Mouse (Mus musculus) liver, adult 2 months (tissue): ENCODE measurements at regions not wholly inside any gene's neighbourhood (a gene's known extent, or its start where the extent isn't known, plus 50 kb on each side); places are given as distances from the start of the nearest gene placed in this dataset.

Source experiments
- DNase-seq: peaks from one replicate; pipeline ENCODE4 v3.0.0-alpha.2; 2011; ENCODE audit warnings: low read depth, low spot score; ENCODE audit errors: extremely low read depth
- H3K27ac ChIP-seq: fragments of 200-500 bp; replicated peaks from 2 replicates; pipeline ENCODE4 v1.5.1; 2012; ENCODE audit warnings: low read depth, mild to moderate bottlenecking, control low read depth, inconsistent platforms, low read length; ENCODE audit not compliant: insufficient read depth
- H3K27me3 ChIP-seq: fragments of 200-500 bp; 2 replicates; pipeline ENCODE4 v1.6.1; 2012; ENCODE audit warnings: mild to moderate bottlenecking, moderate library complexity, low read length, inconsistent platforms; ENCODE audit not compliant: control insufficient read depth, insufficient read depth
- H3K36me3 ChIP-seq: fragments of 200-500 bp; 2 replicates; pipeline ENCODE4 v1.6.1; 2012; ENCODE audit warnings: low read length, inconsistent platforms; ENCODE audit not compliant: control insufficient read depth, insufficient read depth
- H3K4me1 ChIP-seq: fragments of 200-500 bp; 2 replicates; pipeline ENCODE4 v1.6.1; 2011; ENCODE audit warnings: low read length; ENCODE audit not compliant: control insufficient read depth, insufficient read depth
- H3K4me3 ChIP-seq: fragments of 200-500 bp; 2 replicates; pipeline ENCODE4 v1.5.1; 2011; ENCODE audit warnings: low read depth, mild to moderate bottlenecking, control low read depth, low read length, moderate library complexity; ENCODE audit not compliant: insufficient read depth
- H3K79me2 ChIP-seq: fragments of 200-500 bp; 2 replicates; pipeline ENCODE4 v1.6.1; 2012; ENCODE audit warnings: inconsistent platforms, mild to moderate bottlenecking, low read length, moderate library complexity; ENCODE audit not compliant: control insufficient read depth, insufficient read depth
- H3K9ac ChIP-seq: fragments of 200-500 bp; 2 replicates; pipeline ENCODE4 v1.6.1; 2012; ENCODE audit warnings: low read depth, mild to moderate bottlenecking, control low read depth, inconsistent platforms, low read length
- CTCF ChIP-seq: fragments of 200-500 bp; IDR thresholded peaks from 2 replicates; pipeline ENCODE4 v1.5.1; 2011; ENCODE audit warnings: low read depth, low read length, control low read depth
- POLR2A ChIP-seq: fragments of 200-500 bp; IDR thresholded peaks from 2 replicates; pipeline ENCODE4 v1.6.1; 2011; ENCODE audit warnings: low read length, control low read depth; ENCODE audit not compliant: insufficient read depth; ENCODE audit errors: extremely low read depth
- WGBS: fragments of 180-500 bp; shearing (Covaris S2); methylation state at CpG from one replicate; pipeline ENCODE4 v1.1.7; 2018; 5-methylcytosine and 5-hydroxymethylcytosine counted together

- H3K27me3 ChIP-seq, result no peaks in the 10 kb centered on the region
- 86% methylated on average over 2 of the region's 2 CpGs for WGBS
- no peaks in the 10 kb centered on the region for H3K4me1 ChIP-seq
- no peaks in the 10 kb centered on the region for H3K79me2 ChIP-seq
- H3K9ac ChIP-seq, result no peak overlapping the region
- H3K4me3 ChIP-seq, result no peak overlapping the region
- no peak for DNase-seq
- no peak for TF ChIP-seq CTCF
- TF ChIP-seq POLR2A, result no peak
- no peak overlapping the region for H3K27ac ChIP-seq
- no peaks in the 10 kb centered on the region for H3K36me3 ChIP-seq
These were observed 146.5 kb upstream of the Jag1 start for GRCm38 (mm10) chr2:137262911-137263310.

DNA sequence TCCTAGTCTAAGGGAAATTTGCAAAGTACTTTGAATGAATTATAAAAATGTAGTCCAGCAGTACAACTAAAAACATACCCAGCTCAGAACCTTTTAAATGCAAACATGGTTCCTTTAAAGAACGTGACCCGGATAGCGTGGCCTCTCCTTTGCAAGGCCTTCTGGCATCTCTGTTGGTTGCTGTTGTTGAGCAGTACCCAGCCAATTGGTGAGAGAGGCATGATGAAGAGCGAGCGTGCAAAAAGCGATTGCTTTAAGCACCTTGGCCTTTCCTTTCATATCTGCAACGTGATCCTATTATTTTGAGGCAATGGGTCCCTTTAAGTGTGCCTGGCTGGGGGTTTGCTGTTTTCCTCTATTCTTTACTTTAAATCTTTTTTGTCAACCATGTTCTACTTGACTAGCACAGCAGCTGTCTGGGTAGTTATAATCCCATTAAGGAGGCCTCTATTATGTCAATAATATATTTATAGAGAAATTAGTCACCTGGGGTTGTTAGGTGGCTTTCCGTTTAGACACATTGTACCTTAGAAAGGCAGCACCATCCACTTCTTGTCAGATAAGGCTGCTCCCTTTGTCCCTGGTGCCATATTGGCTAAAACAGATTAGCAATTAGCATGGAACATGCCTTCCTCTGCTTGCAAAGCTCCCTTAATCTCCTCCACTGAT, 141.5 kb upstream of the Jag1 start:
- Histone ChIP-seq H3K4me3 (no peak overlapping the region), H3K9ac (no peak overlapping the region), H3K4me1 (no peaks in the 10 kb centered on the region), H3K27me3 (no peaks in the 10 kb centered on the region), H3K36me3 (no peaks in the 10 kb centered on the region), H3K79me2 (no peaks in the 10 kb centered on the region), H3K27ac (no peak overlapping the region)
- DNase-seq, result no peak
- TF ChIP-seq CTCF (no peak), POLR2A (no peak)
- WGBS, result 92% methylated on average over 8 of the region's 8 CpGs

DNA sequence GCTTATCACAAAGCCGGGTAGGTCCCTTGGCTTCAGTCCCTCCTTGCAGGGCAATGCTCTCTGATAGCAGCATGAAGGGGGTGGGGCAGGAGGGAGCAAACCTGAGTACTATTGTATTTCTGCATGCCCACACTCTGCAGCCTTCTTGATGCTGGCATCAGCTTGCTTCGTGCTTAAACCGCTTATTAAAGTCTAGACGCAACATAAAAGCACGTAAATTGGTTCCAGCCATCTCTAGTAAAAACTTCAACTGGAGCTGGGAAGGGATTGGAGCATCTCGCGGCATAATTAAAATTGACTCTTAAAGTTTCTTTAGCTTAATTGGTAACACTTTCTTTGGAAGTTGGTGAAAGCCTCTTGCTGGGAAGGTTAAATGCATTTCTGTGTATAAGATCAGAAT, 131.5 kb upstream of the Jag1 start:
- no peak overlapping the region for H3K27ac ChIP-seq
- H3K9ac ChIP-seq, result no peak overlapping the region
- no peak overlapping the region for H3K4me3 ChIP-seq
- H3K27me3 ChIP-seq, result no peaks in the 10 kb centered on the region
- DNase-seq, result no peak
- no peaks in the 10 kb centered on the region for H3K4me1 ChIP-seq
- WGBS, result 79% methylated on average over 7 of the region's 7 CpGs
- H3K79me2 ChIP-seq, result no peaks in the 10 kb centered on the region
- no peaks in the 10 kb centered on the region for H3K36me3 ChIP-seq
- TF ChIP-seq POLR2A (no peak), CTCF (no peak)

DNA sequence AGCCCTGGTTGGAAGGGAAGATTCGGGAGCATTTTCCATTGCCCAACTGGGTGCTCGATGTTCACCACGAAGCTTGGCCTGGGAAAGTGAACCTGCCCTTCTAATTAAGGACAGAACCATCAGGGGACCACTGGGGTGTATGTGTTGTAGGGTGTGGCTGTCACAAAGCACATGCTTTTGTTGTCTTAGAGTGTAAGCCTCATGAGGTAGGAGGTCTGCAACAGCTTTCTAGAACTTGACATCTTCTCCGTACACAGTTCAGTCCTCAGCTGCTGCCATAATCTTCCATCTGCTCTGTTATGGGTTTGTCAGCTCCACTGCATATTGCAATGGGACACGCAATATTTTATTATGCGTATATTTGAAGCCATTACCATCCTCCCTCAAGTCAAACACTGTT, 127.9 kb upstream of the Jag1 start:
- TF ChIP-seq POLR2A (no peak), CTCF (no peak)

GRCm38 (mm10) chr2:137243914-137244313, 127.5 kb upstream of the Jag1 start:
- Histone ChIP-seq H3K79me2 (no peaks in the 10 kb centered on the region), H3K27ac (no peak overlapping the region), H3K4me1 (no peaks in the 10 kb centered on the region), H3K36me3 (no peaks in the 10 kb centered on the region), H3K27me3 (no peaks in the 10 kb centered on the region), H3K9ac (no peak overlapping the region), H3K4me3 (no peak overlapping the region)
- DNase-seq, result no peak
- 62% methylated on average over 5 of the region's 5 CpGs for WGBS
- no peak for TF ChIP-seq CTCF
- TF ChIP-seq POLR2A, result no peak

More for the DNA sequence above, 127.9 kb upstream of the Jag1 start:
- Histone ChIP-seq H3K36me3 (no peaks in the 10 kb centered on the region), H3K4me3 (no peak overlapping the region), H3K27me3 (no peaks in the 10 kb centered on the region), H3K79me2 (no peaks in the 10 kb centered on the region), H3K4me1 (no peaks in the 10 kb centered on the region), H3K9ac (no peak overlapping the region), H3K27ac (no peak overlapping the region)
- 97% methylated on average over 6 of the region's 6 CpGs for WGBS
- DNase-seq, result no peak

- Histone ChIP-seq H3K27me3 (no peaks in the 10 kb centered on the region), H3K4me1 (no peaks in the 10 kb centered on the region), H3K79me2 (no peaks in the 10 kb centered on the region), H3K27ac (no peak overlapping the region), H3K36me3 (no peaks in the 10 kb centered on the region), H3K4me3 (no peak overlapping the region), H3K9ac (no peak overlapping the region)
- TF ChIP-seq POLR2A (no peak), CTCF (no peak)
- DNase-seq, result no peak
- 59% methylated on average over 3 of the region's 3 CpGs for WGBS
These were observed 120.5 kb upstream of the Jag1 start for GRCm38 (mm10) chr2:137236961-137237360.
